Mouse (Mus musculus) cerebellum, adult 9-11 months (tissue): Measurements from ENCODE around the gene Tuba8.

ENCODE experiments used
- DNase-seq: peaks from one replicate; pipeline ENCODE4 v3.0.0; 2022

Tuba8 gene

DNA sequence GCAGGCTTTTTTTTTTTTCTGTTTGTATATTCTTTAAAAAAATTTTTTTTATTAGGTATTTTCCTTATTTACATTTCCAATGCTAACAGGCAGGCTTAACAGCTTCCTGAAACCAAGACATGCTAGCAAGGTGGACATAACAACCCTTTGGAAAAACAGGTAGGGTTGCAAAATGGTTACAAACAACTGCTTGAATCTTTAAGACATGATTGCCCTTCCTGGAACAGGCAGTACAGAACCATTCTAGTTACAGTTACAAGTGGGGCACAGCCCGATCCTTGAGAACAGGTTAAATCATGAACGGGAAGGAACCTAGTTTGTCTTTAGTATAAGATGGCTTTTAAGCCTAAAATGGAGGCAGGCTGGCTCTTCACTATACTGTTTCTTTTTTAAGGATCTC, 25.9 kb downstream of the Tuba8 start:
- no peak for DNase-seq

DNA sequence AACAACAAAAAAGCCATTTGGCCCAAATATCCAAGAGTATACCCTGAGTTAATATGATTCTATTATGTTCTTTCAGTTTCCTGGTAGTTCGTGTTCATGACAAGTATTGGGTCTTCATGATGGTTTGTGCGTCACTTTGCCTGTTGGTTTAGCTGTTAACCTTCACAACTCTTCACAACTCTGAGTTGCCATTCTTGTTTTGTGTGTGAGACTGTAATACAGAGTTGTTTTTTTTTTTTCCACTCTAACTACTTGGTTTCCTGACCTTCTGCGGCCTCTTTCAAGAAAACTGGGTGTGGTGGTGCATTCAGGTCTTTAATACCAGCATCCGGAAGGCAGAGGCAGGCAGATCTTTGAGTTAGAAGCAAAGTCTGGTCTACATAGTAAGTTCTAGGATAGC, 27.7 kb downstream of the Tuba8 start:
- no peak for DNase-seq

DNA sequence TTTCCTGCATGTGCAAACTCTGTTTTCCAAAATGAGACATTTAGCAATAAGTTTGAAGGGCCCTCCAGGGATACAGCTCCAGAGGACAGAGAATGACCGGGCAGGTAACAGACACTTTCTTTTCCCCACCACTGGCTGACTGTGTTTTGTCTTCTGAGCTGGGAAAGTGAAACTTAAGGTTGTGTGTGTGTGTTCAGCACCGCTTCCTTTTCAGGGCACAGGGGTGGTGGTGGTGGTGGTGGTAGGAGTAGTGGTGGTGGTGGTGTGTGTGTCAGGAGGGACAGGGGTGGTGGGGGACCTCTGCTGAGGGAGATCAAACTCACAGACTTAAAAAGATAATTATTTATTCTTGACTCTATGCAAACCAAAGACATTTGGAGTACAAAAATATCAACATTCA, 31.3 kb downstream of the Tuba8 start:
- DNase-seq: no peak

DNA sequence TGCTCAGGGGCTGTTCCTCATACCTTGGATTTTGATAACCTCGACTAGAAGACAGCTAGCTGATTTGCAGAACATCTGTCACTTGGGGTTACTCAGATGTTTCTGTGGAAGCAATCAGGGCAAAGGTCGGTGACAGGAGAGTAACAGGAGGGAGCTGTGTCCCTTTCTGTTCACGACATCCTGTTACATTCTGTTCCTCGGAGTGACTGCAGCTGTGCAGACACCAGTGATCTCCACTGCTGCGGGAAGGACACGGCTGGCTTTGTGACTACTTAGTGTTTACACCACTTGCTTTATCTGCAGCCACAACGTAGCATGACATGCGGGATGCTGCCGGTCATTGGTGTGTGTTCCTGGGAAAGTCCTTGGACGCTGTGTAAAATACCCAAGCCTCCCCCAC, 32.7 kb downstream of the Tuba8 start:
- DNase-seq: no peak

DNA sequence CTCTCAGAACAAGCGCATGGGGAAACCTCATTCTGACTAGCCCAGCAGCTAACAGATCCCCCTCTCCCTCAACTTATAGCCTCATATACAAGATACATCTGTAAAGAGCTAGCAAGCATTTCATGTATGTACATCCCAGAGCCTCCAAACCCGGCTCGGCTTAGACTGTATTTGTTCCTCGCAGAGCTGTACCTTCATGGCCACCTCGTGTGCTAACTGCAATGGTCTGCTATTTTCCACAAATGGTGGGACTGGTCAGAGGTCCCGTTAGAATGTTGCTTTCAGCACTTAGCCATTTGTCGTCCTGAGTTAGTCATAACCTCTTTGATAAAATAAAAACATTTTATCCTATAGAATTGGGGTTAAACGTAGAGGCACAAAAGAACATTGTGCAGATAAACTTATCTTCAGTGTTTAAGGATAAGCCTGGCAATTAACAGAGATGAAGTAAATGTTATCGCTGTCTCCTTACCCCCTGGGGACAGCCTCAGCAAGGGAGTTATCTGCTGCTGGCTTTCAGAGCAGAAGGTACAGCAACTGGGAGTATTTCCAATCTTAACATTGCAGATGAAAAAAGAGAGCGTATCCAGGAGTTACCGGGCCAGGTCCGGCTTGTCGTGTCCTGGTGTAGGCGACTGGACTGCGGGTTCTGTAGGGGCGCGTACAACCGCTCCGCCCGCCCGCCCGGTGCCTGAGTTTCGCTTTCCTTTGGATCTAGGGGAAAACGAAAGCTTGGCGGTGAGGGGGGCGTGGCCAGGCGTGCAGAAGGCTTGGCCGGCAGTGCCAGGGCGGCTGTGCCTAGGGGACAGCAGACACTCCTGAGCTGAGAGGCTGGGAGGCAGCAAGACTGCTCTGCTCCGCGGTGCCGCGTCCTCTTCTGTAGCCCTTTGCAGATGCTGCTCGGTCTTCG, 34.9 kb downstream of the Tuba8 start, which contains the start of gene Usp18:
Usp18 (plus strand) TSS at position 780 of the 910 bp plus-strand sequence.
- DNase-seq: peak; percentile 50

DNA sequence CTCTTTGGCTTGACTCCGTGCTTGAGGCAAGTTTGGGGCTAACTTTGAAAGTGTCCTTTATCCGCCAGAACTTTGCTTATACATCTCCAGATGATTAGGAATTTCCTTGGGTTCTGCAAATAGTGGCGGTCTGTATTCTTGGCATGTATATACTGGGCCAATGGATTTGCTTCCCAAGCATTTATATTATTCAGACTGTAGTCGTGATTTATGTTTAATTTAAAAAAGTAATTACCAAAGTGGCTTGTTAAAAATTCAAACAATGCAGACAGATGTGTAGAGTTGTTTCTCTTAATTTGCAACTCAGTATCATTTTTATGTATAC, 35.5 kb downstream of the Tuba8 start:
- no peak for DNase-seq

DNA sequence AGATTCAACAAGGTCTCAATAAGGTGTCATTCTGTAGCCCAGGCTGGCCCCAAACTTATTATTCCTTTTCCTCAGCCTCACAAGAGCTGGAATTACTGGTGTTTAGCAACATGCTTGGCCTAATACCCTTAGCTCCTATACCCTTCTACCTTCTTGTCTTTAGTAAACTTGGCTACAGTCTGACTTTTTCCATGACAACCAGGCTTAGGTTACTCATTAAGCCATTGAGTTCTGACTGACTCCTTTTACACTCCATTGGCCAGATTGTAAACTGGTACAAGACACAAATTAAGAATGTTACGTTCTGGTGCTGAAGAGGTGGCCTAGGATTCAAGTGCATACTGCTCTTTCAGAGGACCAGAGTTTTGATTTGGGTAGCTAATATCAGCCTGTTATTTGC, 39.9 kb downstream of the Tuba8 start:
- DNase-seq: no peak

DNA sequence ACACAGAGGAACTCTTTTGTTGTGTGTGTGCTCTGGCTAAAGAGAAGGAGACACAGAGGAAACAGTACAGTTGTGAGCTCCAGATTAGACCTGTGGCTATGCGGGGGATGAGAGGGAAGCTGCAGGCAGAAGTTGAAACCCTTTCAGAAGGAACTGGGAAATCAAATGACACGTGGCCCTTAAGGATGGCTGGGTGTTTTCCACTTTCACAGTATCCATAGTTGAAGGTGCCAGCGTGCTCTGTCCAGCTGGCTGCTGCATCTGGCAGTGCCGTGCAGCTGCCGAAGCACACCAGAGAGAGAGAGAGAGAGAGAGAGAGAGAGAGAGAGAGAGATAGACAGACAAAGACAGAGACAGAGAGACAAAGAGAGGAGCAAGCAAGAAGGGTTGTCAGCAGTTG, 40.8 kb downstream of the Tuba8 start:
- DNase-seq: no peak

DNA sequence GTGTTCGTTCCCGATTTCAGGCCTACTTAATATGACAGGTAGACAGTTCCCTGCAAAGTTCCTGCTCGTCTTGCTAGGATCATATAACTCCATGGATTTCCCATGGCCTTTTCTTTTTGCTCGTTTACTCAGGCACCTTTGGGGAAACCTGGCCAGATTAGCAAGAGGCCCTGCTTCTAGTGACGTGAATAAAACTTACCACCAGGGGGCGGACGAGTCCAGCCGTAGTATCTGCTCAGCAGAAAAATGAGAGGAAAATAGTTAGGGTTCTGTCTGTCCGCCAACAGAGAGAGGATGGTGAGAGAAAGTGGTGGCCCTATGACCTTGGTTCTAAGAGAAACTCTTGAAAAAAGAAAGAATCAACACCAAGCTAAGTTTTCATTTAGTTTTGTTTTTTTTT, 50.1 kb downstream of the Tuba8 start:
- DNase-seq: peak; percentile 36

DNA sequence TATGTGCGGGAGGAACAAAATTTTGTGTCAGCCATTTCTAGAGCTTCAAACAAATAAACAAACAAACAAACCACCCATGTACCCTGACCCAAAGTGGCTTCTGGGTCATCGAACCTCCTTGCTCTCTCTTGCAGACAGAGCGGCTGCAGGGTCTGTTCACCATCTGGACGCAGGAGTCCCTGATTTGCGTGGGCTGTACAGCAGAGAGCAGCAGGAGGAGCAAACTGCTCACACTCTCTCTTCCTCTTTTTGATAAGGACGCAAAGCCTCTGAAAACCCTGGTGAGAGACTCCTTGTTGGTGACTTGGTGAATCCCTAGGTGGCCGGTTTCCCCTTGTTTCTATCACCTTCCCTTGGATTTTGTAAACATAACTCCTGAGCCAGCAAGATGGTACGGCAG, 50.7 kb downstream of the Tuba8 start:
- DNase-seq: no peak

DNA sequence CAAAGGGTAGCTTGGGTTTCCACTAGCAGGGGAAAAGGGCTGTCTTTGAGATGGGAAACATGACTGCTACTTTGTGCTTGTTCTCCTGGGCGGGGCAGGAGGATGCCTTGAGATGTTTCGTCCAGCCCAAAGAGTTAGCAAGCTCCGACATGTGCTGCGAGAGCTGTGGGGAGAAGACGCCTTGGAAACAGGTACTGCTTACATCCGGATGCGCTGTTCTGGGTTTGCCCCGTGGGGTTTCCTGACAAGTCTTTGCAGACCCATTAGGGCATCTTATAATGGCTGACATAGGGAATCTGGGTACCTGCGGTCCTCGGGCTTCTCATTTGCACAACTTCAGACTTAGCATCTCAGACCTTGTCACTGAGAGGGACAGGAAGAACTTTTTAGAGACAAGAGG, 51.5 kb downstream of the Tuba8 start:
- DNase-seq: no peak

DNA sequence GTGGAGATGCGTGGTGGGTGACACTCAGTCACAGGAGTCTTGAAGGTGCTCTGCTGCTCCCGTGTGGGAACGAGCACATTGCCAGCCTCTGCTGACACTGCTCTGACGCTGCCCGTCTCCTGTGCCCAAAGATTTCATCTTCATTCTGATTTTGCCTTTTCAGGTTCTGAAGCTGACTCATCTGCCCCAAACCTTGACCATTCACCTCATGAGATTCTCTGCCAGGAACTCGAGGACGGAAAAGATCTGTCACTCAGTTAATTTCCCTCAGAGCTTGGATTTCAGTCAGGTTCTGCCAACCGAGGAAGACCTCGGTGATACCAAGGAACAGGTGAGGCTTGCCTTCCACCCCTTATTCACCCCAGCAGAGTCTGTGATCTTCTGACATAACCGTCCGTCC, 52.0 kb downstream of the Tuba8 start:
- DNase-seq: no peak

DNA sequence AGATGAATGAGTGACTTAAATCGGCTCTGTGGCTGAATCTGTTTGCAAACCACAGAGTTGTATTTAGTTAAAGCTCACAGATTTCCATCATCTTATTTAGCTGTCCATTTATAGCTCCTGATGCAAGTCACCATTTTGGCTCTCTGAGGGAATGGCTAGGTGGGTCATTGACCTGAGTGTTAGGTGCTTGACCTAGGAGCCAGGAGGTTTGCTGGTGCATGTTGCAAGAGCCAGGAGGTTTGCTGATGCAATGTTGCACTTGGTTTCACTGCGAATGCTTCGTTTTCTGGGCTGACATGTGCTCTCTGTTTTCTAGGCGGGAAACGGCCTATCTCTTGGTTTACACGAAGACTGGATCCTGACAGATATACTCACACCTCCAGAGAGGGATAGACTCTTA, 59.7 kb downstream of the Tuba8 start:
- DNase-seq: no peak

DNA sequence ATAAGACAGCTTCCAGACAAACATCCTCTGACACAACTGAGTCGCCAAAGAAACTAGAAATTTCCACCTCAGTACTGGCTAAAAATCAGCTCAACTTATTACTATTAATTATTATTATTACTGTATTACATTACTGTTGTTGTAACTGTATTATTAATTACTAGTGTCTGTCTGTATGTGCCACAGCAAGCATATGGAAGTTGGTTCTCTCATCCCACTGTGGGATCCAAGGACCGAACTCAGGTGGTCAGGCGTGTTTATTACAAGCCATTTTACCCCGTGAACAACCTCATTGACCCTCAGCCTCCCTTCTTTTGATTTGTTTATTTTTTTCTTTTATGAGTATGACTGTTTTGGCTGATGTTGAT, 61.2 kb downstream of the Tuba8 start:
- no peak for DNase-seq

DNA sequence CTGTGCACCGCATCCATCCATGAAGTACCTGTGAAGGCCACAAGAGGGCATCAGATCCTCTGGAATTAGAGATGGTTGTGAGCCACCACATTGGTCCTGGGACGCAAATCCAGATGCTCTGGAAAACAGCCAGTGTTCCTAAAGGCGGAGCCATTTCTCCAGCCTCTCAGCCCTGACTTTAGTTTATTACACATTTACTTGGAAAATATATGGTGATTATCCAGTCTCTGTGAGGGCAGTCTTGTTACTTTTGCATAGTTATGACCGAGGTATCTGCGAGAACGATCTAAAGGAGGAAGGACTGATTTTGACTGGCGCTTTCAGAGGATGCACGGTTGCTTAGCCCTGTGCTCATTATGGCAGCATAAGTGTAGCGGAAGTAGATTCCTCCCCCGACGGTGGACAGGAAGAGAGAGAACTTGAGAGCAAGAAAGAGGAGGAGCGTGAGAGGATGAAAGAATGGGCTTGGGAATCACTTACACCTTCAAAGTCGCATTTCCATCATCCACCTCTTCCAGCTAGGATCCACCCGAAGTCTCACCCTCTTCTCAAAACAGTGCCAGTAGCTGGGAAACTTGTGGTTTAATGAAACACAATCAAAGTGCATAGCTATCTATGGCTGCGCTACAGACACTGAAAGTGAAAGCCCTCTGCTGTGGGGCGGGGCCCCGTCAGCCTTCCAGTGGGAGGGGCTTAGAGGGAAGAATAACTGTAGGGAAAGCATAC, 61.7 kb downstream of the Tuba8 start:
- peak; percentile 50 for DNase-seq

DNA sequence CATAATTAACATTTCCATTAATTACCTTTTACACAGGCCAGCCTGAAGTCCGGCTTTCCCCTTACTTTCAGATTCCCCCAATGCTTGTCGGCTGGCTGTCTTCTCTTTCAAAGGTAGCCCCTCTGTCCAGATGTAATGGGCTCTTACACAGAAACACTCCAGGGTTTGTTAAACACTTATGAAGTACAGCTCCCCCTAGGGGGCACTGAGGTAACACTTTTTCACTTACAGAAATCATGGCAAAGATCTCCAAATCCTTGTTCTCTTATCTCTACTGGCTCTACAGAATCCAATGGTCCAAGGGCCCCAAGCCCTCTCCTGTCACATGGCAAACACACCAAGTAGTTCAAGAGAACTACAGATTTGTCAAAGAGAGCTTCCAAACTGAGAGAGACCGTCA, 63.9 kb downstream of the Tuba8 start:
- DNase-seq: no peak
